Mouse (Mus musculus): ENCODE data around the gene Asic2. TPM values are rescaled to one million over a fixed set of nuclear protein-coding genes. Genes with fewer than 3 reads are reported as not detected.

The Asic2 gene
- total and polyA plus RNA-seq, 2 experiments = under 0.01 TPM; not detected in 1

DNA sequence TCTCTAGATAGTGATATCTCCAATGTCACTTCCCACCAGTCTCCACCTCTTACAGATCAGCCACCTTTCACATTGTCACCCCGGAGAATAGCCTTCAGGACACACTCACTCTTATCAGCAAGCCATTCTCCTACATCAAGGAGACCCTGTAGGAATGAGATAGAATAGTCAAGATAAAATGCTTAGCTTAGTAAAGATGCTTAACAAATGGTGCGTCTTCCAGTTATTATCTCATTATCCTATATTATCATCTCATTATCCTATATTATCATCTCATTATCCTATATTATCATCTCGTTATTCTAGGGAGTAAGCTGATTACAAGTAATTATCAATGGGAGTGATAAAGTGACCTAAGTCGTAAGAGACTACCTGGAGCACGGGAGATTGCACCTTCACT is 386.1 kb downstream of the Asic2 start:
- WGBS = 35% methylated on average over 5 of the region's 5 CpGs
- H3K4me3 ChIP-seq (ENCODE audit: insufficient read depth, low read depth, low read length) = no peak overlapping the region
- no peaks in the 10 kb centered on the region for H3K4me1 ChIP-seq (ENCODE audit: control insufficient read depth, insufficient read depth, low read length)
- H3K79me2 ChIP-seq (ENCODE audit: control insufficient read depth, insufficient read depth, low read length) = no peaks in the 10 kb centered on the region
- no peak for DNase-seq (ENCODE audit: extremely low read depth, low read depth, low spot score)
- no peaks in the 10 kb centered on the region for H3K27me3 ChIP-seq (ENCODE audit: control insufficient read depth, insufficient read depth, low read length)
- no peak for TF ChIP-seq POLR2A (IDR thresholded peaks at IDR 0.05; ENCODE audit: extremely low read depth, insufficient read depth, low read length)
- no peak for TF ChIP-seq CTCF (IDR thresholded peaks at IDR 0.05; ENCODE audit: low read depth, low read length)
- no peaks in the 10 kb centered on the region for H3K36me3 ChIP-seq (ENCODE audit: control insufficient read depth, insufficient read depth, low read length)
- H3K9ac ChIP-seq (ENCODE audit: low read depth, low read length) = no peak overlapping the region
- H3K27ac ChIP-seq (replicated peaks; ENCODE audit: insufficient read depth, low read depth, low read length) = no peak overlapping the region

DNA sequence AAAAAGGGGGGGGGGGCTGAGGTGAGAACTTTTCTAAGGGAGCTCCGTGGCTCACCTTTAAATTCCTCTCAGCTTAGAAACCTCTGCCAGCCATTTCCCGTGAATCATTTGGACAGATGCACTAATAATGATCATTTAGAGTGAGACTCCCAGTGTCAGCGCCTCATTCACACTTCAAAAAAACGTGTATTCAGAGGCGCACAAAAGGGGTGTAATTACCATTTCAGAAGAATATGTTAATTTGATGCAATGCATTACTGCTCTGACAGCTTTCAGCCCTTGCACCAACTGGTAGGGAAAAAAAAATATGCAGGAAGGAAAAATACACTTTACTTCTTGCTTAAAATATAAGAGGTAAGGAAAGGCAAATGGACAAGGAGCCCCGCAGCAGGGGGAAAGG is 388.5 kb downstream of the Asic2 start:
- WGBS = 49% methylated on average over 6 of the region's 6 CpGs
- H3K27me3 ChIP-seq (ENCODE audit: control insufficient read depth, insufficient read depth, low read length) = no peaks in the 10 kb centered on the region
- no peaks in the 10 kb centered on the region for H3K4me1 ChIP-seq (ENCODE audit: control insufficient read depth, insufficient read depth, low read length)
- no peak overlapping the region for H3K27ac ChIP-seq (replicated peaks; ENCODE audit: insufficient read depth, low read depth, low read length)
- H3K36me3 ChIP-seq (ENCODE audit: control insufficient read depth, insufficient read depth, low read length) = no peaks in the 10 kb centered on the region
- no peak overlapping the region for H3K9ac ChIP-seq (ENCODE audit: low read depth, low read length)
- no peak for DNase-seq (ENCODE audit: extremely low read depth, low read depth, low spot score)
- H3K79me2 ChIP-seq (ENCODE audit: control insufficient read depth, insufficient read depth, low read length) = no peaks in the 10 kb centered on the region
- TF ChIP-seq POLR2A (IDR thresholded peaks at IDR 0.05; ENCODE audit: extremely low read depth, insufficient read depth, low read length) (no peak), CTCF (IDR thresholded peaks at IDR 0.05; ENCODE audit: low read depth, low read length) (no peak)
- no peak overlapping the region for H3K4me3 ChIP-seq (ENCODE audit: insufficient read depth, low read depth, low read length)

DNA sequence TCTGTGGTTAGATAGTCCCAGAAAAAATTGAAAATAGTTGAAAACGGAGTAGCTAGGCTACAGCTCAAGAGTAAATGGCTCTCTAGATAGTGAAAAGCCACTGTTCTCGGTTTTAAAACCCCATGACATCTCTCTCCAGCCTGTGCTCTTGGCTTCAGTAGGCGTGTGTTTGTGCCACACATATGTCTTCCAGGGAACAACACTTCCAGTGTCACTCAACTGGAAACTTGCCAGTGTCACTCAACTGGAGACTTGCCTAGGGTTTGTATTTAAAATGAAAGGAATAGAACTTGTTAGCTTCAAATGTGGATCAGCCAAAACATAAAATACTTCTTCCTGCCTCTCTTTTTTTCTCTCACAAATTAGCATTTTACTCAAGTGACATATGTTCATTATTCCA is 397.9 kb downstream of the Asic2 start:
- H3K4me1 ChIP-seq (ENCODE audit: control insufficient read depth, insufficient read depth, low read length) = no peaks in the 10 kb centered on the region
- no peak overlapping the region for H3K9ac ChIP-seq (ENCODE audit: low read depth, low read length)
- no peaks in the 10 kb centered on the region for H3K36me3 ChIP-seq (ENCODE audit: control insufficient read depth, insufficient read depth, low read length)
- 0 out of 2 replicates have a peak, but pooled peaks cover 3% of the 10 kb centered on the region for H3K27me3 ChIP-seq (ENCODE audit: control insufficient read depth, insufficient read depth, low read length)
- H3K4me3 ChIP-seq (ENCODE audit: insufficient read depth, low read depth, low read length) = no peak overlapping the region
- TF ChIP-seq CTCF (IDR thresholded peaks at IDR 0.05; ENCODE audit: low read depth, low read length) = no peak
- no peak for TF ChIP-seq POLR2A (IDR thresholded peaks at IDR 0.05; ENCODE audit: extremely low read depth, insufficient read depth, low read length)
- no peak overlapping the region for H3K27ac ChIP-seq (replicated peaks; ENCODE audit: insufficient read depth, low read depth, low read length)
- H3K79me2 ChIP-seq (ENCODE audit: control insufficient read depth, insufficient read depth, low read length) = no peaks in the 10 kb centered on the region
- DNase-seq (ENCODE audit: extremely low read depth, low read depth, low spot score) = no peak
- 54% methylated on average over 3 of the region's 3 CpGs for WGBS

DNA sequence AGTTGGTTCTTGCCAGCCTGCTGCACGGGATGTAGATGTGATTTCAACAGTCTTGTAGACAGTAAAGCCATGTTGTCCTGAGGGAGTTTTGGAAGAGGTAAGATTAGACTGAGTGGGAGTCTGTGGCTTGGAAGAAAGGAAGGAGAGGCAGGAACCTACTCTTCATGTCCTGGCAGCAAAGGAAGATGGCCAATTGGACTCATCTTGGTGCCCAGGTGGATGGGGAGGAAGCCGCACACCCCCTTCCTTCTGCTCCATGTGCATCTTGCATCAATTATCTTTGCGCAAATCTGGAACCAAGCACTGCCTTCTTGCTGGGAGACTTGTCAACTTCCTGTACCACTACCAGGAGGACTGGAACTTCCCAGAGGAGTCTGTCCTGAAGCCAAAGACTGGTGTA is 403.4 kb downstream of the Asic2 start:
- no peaks in the 10 kb centered on the region for H3K79me2 ChIP-seq (ENCODE audit: control insufficient read depth, insufficient read depth, low read length)
- no peaks in the 10 kb centered on the region for H3K36me3 ChIP-seq (ENCODE audit: control insufficient read depth, insufficient read depth, low read length)
- H3K4me1 ChIP-seq (ENCODE audit: control insufficient read depth, insufficient read depth, low read length) = no peaks in the 10 kb centered on the region
- TF ChIP-seq CTCF (IDR thresholded peaks at IDR 0.05; ENCODE audit: low read depth, low read length) (no peak), POLR2A (IDR thresholded peaks at IDR 0.05; ENCODE audit: extremely low read depth, insufficient read depth, low read length) (no peak)
- no peak overlapping the region for H3K9ac ChIP-seq (ENCODE audit: low read depth, low read length)
- DNase-seq (ENCODE audit: extremely low read depth, low read depth, low spot score) = no peak
- no peak overlapping the region for H3K27ac ChIP-seq (replicated peaks; ENCODE audit: insufficient read depth, low read depth, low read length)
- no peak overlapping the region for H3K4me3 ChIP-seq (ENCODE audit: insufficient read depth, low read depth, low read length)
- WGBS = 81% methylated on average over 3 of the region's 3 CpGs
- H3K27me3 ChIP-seq (ENCODE audit: control insufficient read depth, insufficient read depth, low read length) = no peaks in the 10 kb centered on the region; the same call in 1 of the 2 replicates

DNA sequence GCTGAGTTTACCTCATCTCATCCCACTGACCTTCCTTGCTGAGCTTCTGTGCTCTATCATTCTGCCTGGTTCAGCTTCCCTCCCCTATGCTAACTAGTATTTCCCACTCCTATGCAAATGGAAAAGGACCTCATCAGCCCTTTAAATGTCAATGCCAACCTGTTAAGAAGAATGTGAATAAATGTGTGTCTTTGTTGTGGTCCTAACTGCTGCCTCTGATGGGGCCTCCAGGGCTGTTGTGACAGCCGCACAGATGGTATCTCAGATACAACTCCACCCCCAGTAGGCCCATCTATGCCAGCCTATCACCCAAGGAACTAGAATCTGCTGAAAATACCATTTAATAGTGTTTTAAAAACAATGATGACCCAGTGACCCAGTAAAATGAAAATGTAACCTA is 407.9 kb downstream of the Asic2 start:
- 88% methylated on average over 1 of the region's 1 CpGs for WGBS
- H3K4me1 ChIP-seq (ENCODE audit: control insufficient read depth, insufficient read depth, low read length) = no peaks in the 10 kb centered on the region
- H3K27me3 ChIP-seq (ENCODE audit: control insufficient read depth, insufficient read depth, low read length) = no peaks in the 10 kb centered on the region; the same call in 1 of the 2 replicates
- no peak for DNase-seq (ENCODE audit: extremely low read depth, low read depth, low spot score)
- no peak overlapping the region for H3K27ac ChIP-seq (replicated peaks; ENCODE audit: insufficient read depth, low read depth, low read length)
- TF ChIP-seq POLR2A (IDR thresholded peaks at IDR 0.05; ENCODE audit: extremely low read depth, insufficient read depth, low read length) (no peak), CTCF (IDR thresholded peaks at IDR 0.05; ENCODE audit: low read depth, low read length) (no peak)
- H3K79me2 ChIP-seq (ENCODE audit: control insufficient read depth, insufficient read depth, low read length) = no peaks in the 10 kb centered on the region
- H3K36me3 ChIP-seq (ENCODE audit: control insufficient read depth, insufficient read depth, low read length) = no peaks in the 10 kb centered on the region
- H3K9ac ChIP-seq (ENCODE audit: low read depth, low read length) = no peak overlapping the region
- no peak overlapping the region for H3K4me3 ChIP-seq (ENCODE audit: insufficient read depth, low read depth, low read length)

DNA sequence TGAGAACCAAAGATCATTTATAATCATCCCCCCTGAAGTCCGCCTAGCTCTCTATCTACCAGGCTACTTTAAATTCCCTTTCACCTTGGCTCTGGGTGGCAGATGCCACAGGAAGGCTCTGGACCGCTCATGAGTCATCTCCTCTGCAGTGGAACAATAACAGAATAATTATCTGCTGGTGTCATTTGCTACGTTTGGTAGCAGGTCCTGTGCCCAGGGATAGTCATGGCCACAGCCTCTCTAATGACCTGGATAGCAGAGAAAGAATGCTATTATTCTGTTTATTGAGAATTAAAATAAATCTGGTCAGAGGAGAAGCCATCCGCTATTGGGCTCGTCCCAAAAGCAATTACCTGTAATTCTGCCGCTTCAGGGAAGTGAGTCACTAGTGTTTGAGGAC is 425.1 kb downstream of the Asic2 start:
- Histone ChIP-seq H3K4me1 (ENCODE audit: control insufficient read depth, insufficient read depth, low read length) (no peaks in the 10 kb centered on the region), H3K27me3 (ENCODE audit: control insufficient read depth, insufficient read depth, low read length) (0 out of 2 replicates have a peak, but pooled peaks cover 2% of the 10 kb centered on the region), H3K4me3 (ENCODE audit: insufficient read depth, low read depth, low read length) (no peak overlapping the region), H3K36me3 (ENCODE audit: control insufficient read depth, insufficient read depth, low read length) (no peaks in the 10 kb centered on the region), H3K27ac (replicated peaks; ENCODE audit: insufficient read depth, low read depth, low read length) (no peak overlapping the region), H3K9ac (ENCODE audit: low read depth, low read length) (no peak overlapping the region), H3K79me2 (ENCODE audit: control insufficient read depth, insufficient read depth, low read length) (no peaks in the 10 kb centered on the region)
- 77% methylated on average over 6 of the region's 6 CpGs for whole genome bisulfite sequencing
- DNase-seq (ENCODE audit: extremely low read depth, low read depth, low spot score) = no peak
- no peak for TF ChIP-seq CTCF (IDR thresholded peaks at IDR 0.05; ENCODE audit: low read depth, low read length)
- TF ChIP-seq POLR2A (IDR thresholded peaks at IDR 0.05; ENCODE audit: extremely low read depth, insufficient read depth, low read length) = no peak

All from liver, adult 2 months (tissue).